Mouse (Mus musculus) left cerebral cortex, adult 18-20 months (tissue): ENCODE data around the gene Akr1b10. TPM values are rescaled to one million over a fixed set of nuclear protein-coding genes. Genes with fewer than 3 reads are reported as not detected.
"Not testable (repeated sequence)": the region's sequence is repeated elsewhere in the genome, so short reads cannot be mapped to it uniquely, and the experiment has no call there.

Source experiments
- DNase-seq, 2 experiments: peaks; one replicate each; pipeline ENCODE4 v3.0.0; 2021 to 2022; ENCODE audit warnings: low spot score in 2 of 2, mixed read lengths in 1 of 2
- long read RNA-seq, 2 experiments: library from polyadenylated mRNA; stranded (forward); transcript quantifications; one replicate each; pipeline ENCODE4 v2.0.0; 2021
- total RNA-seq, 2 experiments: library from RNA; stranded (reverse); gene quantifications; 2 replicates each; pipeline ENCODE4 v1.2.3; 2021

Gene Akr1b10
- 10 to 100 TPM; 20.0 to 24.9 TPM for total RNA-seq
- long read RNA-seq, experiment 1, transcript Akr1b10-201 (10 exons, 1,371 nt) = major isoform, 26 of 27 reads
- long read RNA-seq, experiment 1, partial matches to known transcripts = 1 of 27 reads
- long read RNA-seq, experiment 1, other reads (novel, unspliced or antisense) = 0 of 27 reads
- long read RNA-seq, experiment 2, transcript Akr1b10-201 (10 exons, 1,371 nt) = major isoform, 18 of 23 reads
- long read RNA-seq, experiment 2, partial matches to known transcripts = 1 of 23 reads
- long read RNA-seq, experiment 2, other reads (novel, unspliced or antisense) = 0 of 23 reads

GRCm38 (mm10) chr6:34384110-34384661 lies at the start of gene Akr1b10:
TSS of gene Akr1b10 (plus strand) at chr6:34384218.
- peak; percentile 73 to 83 for DNase-seq

GRCm38 (mm10) chr6:34334673-34335072 lies 49.3 kb upstream of the Akr1b10 start:
- no peak for DNase-seq

- DNase-seq = no peak
Observed at GRCm38 (mm10) chr6:34337799-34338198, 46.2 kb upstream of the Akr1b10 start.

DNA sequence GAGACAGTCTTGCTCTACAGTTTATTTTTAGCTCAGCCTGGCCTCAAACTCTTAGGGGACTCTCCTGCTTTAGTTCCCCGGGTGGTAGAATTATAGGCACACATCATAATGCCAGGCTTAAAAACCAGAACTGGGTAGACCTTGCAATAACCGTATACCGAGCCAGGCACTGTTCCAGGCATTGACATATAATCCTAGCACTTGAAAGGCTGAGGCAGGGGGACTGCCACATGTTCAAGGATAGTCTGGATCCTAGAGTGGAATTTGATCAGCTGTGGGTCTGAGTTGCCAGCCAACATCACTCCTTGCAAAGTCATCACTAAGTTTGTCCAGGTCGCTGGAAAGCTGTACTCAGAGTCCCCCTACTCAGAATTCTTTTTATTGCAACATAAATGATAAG lies 42.0 kb upstream of the Akr1b10 start:
- DNase-seq = no peak

- DNase-seq = no peak
Observed at GRCm38 (mm10) chr6:34342476-34342875, 41.5 kb upstream of the Akr1b10 start.

GRCm38 (mm10) chr6:34343426-34343825 lies 40.6 kb upstream of the Akr1b10 start:
- no peak for DNase-seq

- no peak for DNase-seq
Observed at GRCm38 (mm10) chr6:34344135-34344850, 39.7 kb upstream of the Akr1b10 start.

DNA sequence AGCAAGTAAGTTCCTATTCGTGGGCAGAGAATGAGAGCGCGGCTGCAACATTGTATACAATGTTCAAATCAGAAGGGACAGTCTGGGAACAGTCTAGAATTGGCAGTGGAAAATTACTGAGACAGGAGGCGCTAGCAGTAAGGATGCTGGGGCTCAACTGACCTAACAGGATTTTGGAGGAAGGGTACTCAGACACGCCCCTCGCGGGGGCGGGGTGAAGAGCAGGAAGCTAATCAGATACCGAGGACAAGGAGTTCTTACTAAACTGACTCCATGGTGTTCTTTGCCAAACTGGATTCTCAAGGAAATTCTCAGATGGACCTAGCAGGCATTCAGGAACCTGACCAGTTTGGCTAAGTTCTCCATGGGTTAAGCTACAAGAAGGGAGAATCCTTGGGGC lies 39.1 kb upstream of the Akr1b10 start:
- DNase-seq = no peak

GRCm38 (mm10) chr6:34346096-34346898 lies 37.7 kb upstream of the Akr1b10 start:
- DNase-seq = peak; percentile 77 to 79

GRCm38 (mm10) chr6:34350037-34350699 lies 33.9 kb upstream of the Akr1b10 start:
- DNase-seq = no peak

DNA sequence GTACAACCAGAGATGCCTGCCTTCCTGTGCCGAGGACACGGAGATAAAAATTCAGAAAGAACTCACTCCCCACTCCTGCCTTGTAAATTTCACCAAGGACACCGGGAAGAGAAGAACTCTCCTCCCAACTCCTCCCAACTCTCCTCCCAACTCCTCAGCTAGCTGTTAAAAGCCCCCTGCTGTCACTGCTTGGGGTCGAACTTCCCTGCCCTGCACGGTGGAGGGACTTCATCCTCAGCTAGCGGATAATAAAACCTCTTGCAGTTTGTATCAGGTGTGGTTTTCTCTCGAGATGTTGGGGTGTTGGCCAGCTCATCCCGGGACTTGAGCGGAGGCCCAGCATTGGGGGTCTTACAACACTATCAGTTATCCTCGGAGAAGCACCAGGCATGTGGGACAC lies 32.5 kb upstream of the Akr1b10 start:
- DNase-seq = not testable (repeated sequence)

DNA sequence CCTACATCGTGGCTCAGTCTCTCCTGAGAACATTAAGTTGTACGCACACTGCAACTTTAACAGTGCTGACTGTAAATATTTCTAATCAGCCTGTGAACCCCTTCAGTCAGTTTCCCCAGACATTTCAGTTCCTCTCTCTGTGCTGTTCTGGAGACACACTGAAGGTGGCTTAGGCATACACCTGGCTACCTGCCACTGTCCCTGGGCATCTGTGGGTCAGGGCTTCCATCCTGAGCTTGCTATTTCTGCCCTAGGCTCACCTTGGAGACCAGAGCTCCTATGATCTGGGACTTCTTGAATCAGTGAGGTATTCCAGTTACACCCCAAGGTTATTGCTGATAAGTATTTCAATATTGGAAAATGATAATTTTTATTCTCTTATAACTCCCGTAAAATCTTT lies 31.6 kb upstream of the Akr1b10 start:
- no peak for DNase-seq

DNA sequence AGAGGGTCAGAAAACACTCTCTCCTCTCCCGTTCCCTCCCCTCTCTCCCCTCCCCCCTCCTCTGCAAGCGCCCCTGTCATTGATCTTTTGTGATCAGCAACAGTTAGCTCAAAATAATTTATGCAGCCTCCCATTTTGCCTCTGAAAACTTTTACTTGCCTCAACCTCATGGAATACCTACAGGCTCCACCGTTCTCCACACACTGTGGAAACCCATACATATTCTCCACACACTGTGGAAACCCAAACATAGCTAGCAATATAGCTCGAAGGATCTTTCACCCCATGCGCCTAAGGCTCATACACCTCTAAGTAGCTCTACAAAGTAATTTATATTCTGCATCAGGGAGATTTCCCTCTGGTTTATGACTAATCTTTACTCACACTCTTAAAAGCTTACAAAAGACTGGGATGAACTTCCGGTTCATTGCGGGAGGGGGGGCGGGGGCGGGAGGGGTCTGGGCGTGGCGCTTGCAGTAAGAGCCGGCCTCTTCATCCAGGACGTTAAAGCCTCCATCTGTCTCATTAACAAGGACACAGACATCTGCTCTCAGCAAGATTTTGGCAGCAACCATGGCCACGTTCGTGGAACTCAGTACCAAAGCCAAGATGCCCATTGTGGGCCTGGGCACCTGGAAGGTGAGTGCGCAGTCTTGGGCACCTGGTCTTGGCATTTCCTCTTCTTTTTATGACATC lies 30.2 kb upstream of the Akr1b10 start, which contains the start of gene Akr1b8:
Gene Akr1b8 (plus strand): TSS at position 462 of the 696 bp plus-strand sequence.
- no peak for DNase-seq

GRCm38 (mm10) chr6:34354354-34355348 lies 29.4 kb upstream of the Akr1b10 start:
- no peak for DNase-seq

DNA sequence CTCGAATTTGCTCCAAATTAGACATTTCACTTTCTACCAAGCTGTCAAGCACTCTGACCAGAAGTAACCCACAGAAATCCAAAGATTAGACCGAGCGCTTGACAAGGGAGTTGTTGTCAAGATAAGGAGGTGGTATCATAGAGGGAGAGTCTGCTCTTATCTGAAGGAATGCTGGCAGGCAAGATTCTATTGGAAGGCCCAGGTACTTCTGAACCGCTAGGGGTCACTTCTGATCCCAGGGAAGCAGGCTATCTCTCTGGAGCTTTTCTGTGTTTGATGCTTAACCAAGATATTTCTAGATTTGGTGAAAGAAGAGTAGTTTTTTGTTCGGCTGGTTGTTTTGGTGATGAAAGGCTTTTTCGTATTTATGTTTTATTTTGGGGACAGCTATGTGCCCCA lies 28.7 kb upstream of the Akr1b10 start:
- no peak for DNase-seq

GRCm38 (mm10) chr6:34355841-34356240 lies 28.2 kb upstream of the Akr1b10 start:
- no peak for DNase-seq

GRCm38 (mm10) chr6:34364217-34365136 lies 19.5 kb upstream of the Akr1b10 start:
- no peak for DNase-seq

- DNase-seq = no peak
Observed at GRCm38 (mm10) chr6:34367998-34368397, 16.0 kb upstream of the Akr1b10 start.
